Mouse (Mus musculus) frontal cortex, postnatal 14 days (tissue): ENCODE measurements at regions not wholly inside any gene's neighbourhood (a gene's known extent, or its start where the extent isn't known, plus 50 kb on each side); places are given as distances from the start of the nearest gene placed in this dataset.

Source experiments
- DNase-seq, 2 experiments: peaks; one replicate each; pipeline ENCODE4 v3.0.0; 2022; ENCODE audit warnings: low spot score in 2 of 2

DNA sequence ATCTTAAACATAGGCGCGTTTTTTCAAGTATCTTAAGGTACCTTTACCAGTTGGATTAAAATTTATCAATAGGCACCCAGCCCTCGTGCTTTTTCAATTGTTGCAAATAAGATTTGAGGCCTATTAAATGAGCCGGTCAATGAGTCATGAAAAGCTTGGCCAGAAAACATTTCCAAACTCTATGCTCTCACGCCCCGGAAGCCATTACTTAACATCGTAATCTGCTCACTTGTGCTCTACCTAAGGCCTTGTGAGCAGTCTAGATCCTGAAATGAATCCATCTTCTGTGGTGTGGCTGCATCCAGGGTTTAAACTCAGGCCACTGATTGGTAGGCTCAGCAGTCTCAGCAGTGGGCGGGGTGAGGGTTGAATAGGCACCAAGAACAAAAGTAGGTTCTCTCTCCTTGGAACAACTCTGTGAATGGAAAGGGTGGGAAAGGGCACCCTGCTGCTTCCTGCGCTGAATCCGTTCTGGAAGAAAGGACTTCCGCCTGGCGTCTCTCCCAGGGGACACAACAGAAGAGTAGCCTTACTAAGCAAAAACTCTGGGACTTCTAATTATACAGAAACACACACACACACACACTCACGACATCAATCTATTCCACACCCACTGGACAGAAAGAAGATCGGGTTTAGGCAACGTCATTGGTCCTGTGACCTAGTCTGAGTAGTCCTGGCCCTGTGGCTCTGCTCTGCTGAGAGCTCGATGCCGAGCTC lies 53.4 kb upstream of the Fmnl2 start:
- DNase-seq, result peak; percentile 11 to 33

DNA sequence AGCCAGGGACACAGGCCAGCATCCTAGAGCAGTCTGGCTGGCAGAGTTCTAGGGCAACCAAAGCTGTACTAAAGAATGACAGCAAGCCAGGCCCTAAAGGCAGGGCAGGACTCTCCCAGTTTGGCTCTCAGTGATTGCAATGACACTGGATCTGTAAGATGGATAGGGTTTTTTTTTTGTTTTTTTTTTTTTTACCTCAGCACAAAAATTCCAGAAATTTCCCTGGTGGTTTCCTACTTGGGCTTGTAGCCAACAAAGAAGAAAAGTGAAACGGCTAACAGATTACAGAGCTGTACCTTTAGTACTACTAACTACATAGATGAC lies 52.9 kb upstream of the Fmnl2 start:
- DNase-seq, result no peak

DNA sequence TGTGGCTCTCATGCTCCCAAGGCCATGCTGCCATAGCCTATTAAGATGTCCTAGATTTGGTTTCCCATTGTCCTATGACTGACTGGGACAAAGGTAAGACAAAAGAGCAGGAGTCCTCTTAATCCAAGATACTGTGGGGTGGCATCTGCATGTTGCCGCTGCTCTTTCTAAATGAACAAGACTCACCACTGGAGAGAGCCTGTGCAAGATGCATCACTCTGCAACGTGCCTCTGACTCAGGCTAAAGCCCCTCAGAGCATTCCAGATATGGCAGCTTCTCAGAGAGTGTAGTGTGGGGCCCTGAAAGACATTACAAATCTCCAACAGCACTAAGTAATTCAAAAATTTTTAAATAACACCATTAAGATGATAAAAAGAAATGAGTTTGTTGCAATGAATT lies 49.8 kb upstream of the Fmnl2 start:
- no peak for DNase-seq
